Mouse (Mus musculus) neural tube, postnatal 0 days (tissue): ENCODE measurements around the gene Dusp2. TPM values are rescaled to one million over a fixed set of nuclear protein-coding genes. Genes with fewer than 3 reads are reported as not detected.

Experiments used
- polyA plus RNA-seq: library from polyadenylated mRNA; unstranded; fragments of >200 nt; fragmentation: Nextera tagmentation; extraction: Ambion mirVana; gene quantifications from 2 replicates; pipeline ENCODE4 v1.2.1, GENCODE M21; 2015

Dusp2 gene
- polyA plus RNA-seq, result 23.5 and 23.8 TPM in 2 replicates

GRCm38 (mm10) chr2:127335767-127336496 is at the start of gene Dusp2:
Gene Dusp2 (plus strand): TSS chr2:127336159.

DNA sequence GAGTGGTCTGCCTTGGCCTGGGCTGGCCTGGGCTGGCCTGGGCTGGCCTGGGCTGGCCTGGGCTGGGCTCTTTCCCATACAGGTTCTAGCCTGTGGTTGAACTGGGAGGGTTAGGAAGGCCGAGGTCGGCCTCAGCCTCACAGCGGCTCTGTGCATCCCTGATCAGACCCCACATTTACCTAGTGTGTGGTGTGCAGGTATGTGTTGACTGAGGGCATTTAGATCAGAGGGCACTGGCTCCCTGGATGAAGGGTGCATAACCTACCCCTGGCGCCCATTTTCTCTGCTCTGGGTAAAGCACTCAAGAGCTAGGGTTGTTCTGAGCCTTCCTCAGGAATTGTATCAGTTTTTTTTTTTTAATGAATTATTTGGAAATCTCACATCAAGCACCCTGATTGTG is 2.5 kb downstream of the Dusp2 start, which contains the start of gene Astl:
Gene Astl (plus strand): TSS at position 224 of the 400 bp plus-strand sequence.

GRCm38 (mm10) chr2:127362459-127363281 is 26.7 kb downstream of the Dusp2 start, which contains the start of gene Adra2b:
Gene Adra2b (plus strand): TSS chr2:127363208.

Other genes starting within 250 kb of the Dusp2 start
- 7.2 and 10.1 TPM in 2 replicates for gene Ncaph, start 202.2 kb upstream of the Dusp2 start, polyA plus RNA-seq
- 10.9 and 12.4 TPM in 2 replicates for gene Itpripl1, start 192.7 kb upstream of the Dusp2 start, polyA plus RNA-seq
- 1.0 and 1.8 TPM in 2 replicates for gene 1810024B03Rik, start 127.9 kb upstream of the Dusp2 start, polyA plus RNA-seq
- 23.3 and 29.3 TPM in 2 replicates for gene Snrnp200, start 127.8 kb upstream of the Dusp2 start, polyA plus RNA-seq
- 50.4 and 52.9 TPM in 2 replicates for gene Ciao1, start 88.3 kb upstream of the Dusp2 start, polyA plus RNA-seq
- gene Tmem127, start 88.3 kb upstream of the Dusp2 start, polyA plus RNA-seq, result 80.0 and 82.2 TPM in 2 replicates
- 89.7 and 93.4 TPM in 2 replicates for gene Stard7, start 65.9 kb upstream of the Dusp2 start, polyA plus RNA-seq
- not detected in 2 replicates for gene Astl, start 2.5 kb downstream of the Dusp2 start, polyA plus RNA-seq
- 0.53 and 0.88 TPM in 2 replicates for gene Adra2b, start 27.0 kb downstream of the Dusp2 start, polyA plus RNA-seq
- 0.17 and 0.21 TPM in 2 replicates for gene Gpat2, start 89.0 kb downstream of the Dusp2 start, polyA plus RNA-seq
- 33.7 and 39.1 TPM in 2 replicates for gene Fahd2a, start 108.4 kb downstream of the Dusp2 start, polyA plus RNA-seq
- gene Kcnip3, start 185.9 kb downstream of the Dusp2 start, polyA plus RNA-seq, result 13.3 and 14.9 TPM in 2 replicates
- gene Prom2, start 205.3 kb downstream of the Dusp2 start, polyA plus RNA-seq, result 0.04 TPM in 1 of 2 replicates, not detected in the other